Mouse (Mus musculus) spleen, postnatal 0 days (tissue): ENCODE results near the gene B9d2. TPM values are rescaled to one million over a fixed set of nuclear protein-coding genes. Genes with fewer than 3 reads are reported as not detected.

Experiments used
- polyA plus RNA-seq: library from polyadenylated mRNA; unstranded; fragments of >200 nt; fragmentation: Nextera tagmentation; extraction: Ambion mirVana; gene quantifications from 2 replicates; pipeline ENCODE4 v1.2.1, GENCODE M21; 2015

B9d2 gene
- 38.0 and 44.5 TPM in 2 replicates for polyA plus RNA-seq

DNA sequence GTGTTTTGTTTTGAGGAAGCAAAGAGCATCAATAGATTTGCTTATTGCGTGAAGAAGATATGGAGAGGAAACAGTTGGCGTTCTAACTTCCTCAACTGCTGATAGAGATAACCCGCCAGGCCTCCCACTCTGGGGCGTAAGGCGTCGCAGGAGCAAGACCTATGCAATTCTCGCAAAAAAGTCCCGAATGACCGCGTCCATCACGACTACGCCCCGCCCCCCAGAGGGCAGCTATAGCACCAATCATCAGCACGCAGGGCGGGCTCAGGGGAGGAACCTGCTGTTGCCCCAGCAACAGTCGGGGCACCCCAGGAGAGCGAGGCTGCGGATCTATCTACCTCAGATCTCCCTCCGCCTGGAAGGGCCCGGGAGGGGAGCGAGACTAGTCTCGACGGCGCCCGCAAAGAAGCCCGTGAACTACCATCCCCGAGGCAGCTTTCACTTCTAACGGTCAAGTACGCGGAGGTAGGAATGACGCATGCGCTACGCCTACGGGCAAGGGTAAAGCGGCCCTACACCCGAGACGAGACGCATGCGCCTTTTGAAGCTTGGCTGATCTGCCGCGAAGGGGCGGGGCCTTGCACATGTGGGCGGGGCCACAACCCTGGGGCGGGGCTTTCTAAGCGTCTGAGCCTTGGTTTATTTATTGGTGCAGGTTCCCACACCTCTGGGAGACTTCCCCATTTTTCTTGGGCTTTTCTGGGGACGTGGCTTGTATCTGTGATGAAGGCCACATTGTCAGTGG lies at the start of gene B9d2:
TSS of gene B9d2 (plus strand) at position 267 of the 745 bp plus-strand sequence.

DNA sequence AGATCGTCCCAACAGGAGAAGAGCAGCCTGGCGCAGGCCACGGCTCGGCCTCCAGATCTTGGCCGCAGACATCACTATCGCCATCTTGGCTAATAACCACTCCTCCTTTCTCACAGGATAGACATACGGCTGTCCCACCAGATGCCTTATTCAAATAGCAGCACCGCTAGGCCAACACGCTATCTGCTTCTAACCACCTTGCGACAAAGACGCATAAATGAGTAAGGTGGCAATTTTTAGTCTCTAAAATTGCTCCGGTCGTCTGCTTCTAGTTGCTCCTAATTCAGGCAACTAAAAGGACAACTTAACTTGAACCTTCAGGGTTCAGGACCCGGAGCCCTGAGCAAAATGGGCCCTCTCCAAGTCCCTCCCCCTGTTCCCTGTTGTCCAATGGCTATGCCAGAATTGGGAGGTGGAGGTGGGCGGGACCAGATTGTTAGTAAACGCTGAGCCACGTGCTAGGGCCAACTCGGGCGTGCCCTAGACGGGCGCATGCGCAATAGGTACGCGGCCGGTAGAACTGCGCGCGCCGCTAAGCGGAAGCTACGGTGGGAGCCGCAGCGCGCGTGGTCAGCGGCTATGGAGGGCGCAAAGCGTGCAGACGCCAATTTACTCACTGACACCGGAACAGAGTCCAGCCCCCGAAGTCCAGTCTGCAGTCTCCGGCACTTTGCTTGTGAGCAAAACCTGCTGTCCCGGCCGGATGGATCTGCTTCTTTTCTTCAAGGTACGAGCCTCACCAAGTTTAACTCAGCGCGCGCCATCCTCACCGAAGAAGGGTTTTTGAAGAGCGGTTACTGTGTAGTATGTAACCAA lies 21.7 kb upstream of the B9d2 start, which contains the start of the genes Bckdha and Exosc5:
TSS of gene Bckdha (minus strand) at position 325 of the 816 bp plus-strand sequence.
TSS of gene Exosc5 (plus strand) at position 508 of the 816 bp plus-strand sequence.

GRCm38 (mm10) chr7:25674719-25675300 lies 5.8 kb upstream of the B9d2 start, which contains the start of gene Tmem91:
Gene Tmem91, minus strand, starts transcription at chr7:25675166.

DNA sequence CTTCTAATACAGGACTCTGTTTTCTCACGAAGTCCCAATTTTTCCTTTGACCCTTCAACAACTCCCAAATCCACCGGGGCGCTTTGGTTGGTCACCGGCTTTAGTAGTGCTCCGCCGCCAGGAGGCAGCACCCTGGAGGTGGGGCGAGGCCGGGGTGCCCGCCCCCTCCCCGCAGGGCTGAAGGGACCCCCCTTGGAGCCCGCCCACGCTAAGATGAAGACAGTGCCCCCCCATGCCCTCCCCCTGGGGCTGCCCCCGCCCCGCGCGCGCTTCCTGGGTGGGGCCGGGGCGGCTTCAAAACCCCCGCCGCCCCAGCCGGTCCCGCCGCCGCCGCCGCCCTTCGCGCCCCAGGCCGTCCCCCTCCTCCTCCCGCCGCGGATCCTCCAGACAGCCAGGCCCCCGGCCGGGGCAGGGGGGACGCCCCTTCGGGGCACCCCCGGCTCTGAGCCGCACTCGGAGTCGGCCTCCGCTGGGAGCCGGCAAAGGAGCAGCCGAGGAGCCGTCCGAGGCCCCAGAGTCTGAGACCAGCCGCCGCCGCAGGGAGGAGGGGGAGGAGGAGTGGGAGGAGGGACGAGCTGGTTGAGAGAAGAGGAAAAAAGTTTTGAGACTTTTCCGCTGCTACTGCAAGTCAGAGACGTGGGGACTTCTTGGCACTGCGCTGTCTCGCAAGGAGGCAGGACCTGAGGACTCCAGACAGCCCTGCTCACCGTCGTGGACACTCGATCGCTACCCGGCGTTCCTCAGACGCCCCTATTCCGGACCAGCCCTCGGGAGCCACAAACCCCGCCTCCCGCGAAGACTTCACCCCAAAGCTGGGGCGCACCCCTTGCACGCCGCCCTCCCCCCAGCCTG lies 6.3 kb downstream of the B9d2 start, which contains the start of gene Tgfb1:
TSS of gene Tgfb1 (plus strand) at position 323 of the 852 bp plus-strand sequence.

DNA sequence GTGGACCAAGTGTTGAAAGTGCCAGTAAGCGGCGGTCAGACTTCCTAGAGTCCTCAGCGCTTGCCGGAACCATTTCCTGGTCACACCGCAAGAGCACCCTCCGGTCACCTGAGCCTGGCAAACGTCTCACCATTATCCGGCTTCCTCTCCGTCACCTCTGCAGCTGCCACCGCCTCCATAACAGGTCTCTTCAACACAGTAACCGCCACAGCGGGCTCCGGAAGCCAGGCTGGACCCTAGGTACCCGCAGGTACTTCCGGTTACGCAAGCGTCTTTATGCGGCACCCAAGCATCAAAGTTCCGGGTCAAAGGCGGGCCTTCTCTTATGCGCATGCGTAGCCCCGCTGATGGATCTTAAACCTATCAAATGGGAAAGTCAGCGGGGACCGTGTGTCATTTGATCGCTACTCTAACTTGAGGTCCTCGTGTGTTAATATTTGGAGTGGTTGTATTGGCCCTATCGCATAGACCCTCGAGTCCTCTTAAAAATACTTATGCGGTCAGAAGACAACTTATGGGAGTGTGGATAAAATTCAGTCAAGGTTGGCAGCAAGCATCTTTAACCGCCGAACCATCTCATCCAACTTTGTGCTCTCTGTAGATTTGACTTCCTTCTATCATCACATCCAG lies 38.3 kb downstream of the B9d2 start, which contains the start of gene Ccdc97:
TSS of gene Ccdc97 (minus strand) at position 301 of the 630 bp plus-strand sequence.

Other genes starting within 250 kb of the B9d2 start
- gene Ceacam1, start 203.2 kb upstream of the B9d2 start, polyA plus RNA-seq: 6.6 and 10.4 TPM in 2 replicates
- gene Ceacam2, start 140.9 kb upstream of the B9d2 start, polyA plus RNA-seq: not detected in 2 replicates
- not detected in 2 replicates for gene Erich4, start 64.9 kb upstream of the B9d2 start, polyA plus RNA-seq
- 13.1 and 16.7 TPM in 2 replicates for gene Dmac2, start 61.4 kb upstream of the B9d2 start, polyA plus RNA-seq
- 6.6 and 10.9 TPM in 2 replicates for gene B3gnt8, start 54.1 kb upstream of the B9d2 start, polyA plus RNA-seq
- 28.4 and 36.6 TPM in 2 replicates for gene Bckdha, start 21.8 kb upstream of the B9d2 start, polyA plus RNA-seq
- 97.0 and 103 TPM in 2 replicates for gene Exosc5, start 21.6 kb upstream of the B9d2 start, polyA plus RNA-seq
- gene Tmem91, start 5.6 kb upstream of the B9d2 start, polyA plus RNA-seq: 2.6 and 2.9 TPM in 2 replicates
- gene Tgfb1, start 6.2 kb downstream of the B9d2 start, polyA plus RNA-seq: 14.9 and 17.7 TPM in 2 replicates
- 10.8 and 11.4 TPM in 2 replicates for gene Ccdc97, start 38.3 kb downstream of the B9d2 start, polyA plus RNA-seq
- gene Hnrnpul1, start 74.0 kb downstream of the B9d2 start, polyA plus RNA-seq: 48.8 and 50.2 TPM in 2 replicates
- 53.3 and 71.1 TPM in 2 replicates for gene Axl, start 107.9 kb downstream of the B9d2 start, polyA plus RNA-seq
- gene Cyp2s1, start 136.1 kb downstream of the B9d2 start, polyA plus RNA-seq: 17.3 and 31.2 TPM in 2 replicates
- not detected in 2 replicates for gene Cyp2b10, start 216.8 kb downstream of the B9d2 start, polyA plus RNA-seq